Mouse (Mus musculus): ENCODE measurements at regions not wholly inside any gene's neighbourhood (a gene's known extent, or its start where the extent isn't known, plus 50 kb on each side); places are given as distances from the start of the nearest gene placed in this dataset.

- Histone ChIP-seq H3K36me3 (ENCODE audit: insufficient read depth) (no peaks in the 10 kb centered on the region), H3K4me1 (ENCODE audit: insufficient read depth) (no peaks in the 10 kb centered on the region), H3K27ac (ENCODE audit: low read depth, low read length) (no peak overlapping the region), H3K4me2 (ENCODE audit: low read depth) (no peak overlapping the region), H3K4me3 (ENCODE audit: low read depth, low read length) (no peak overlapping the region), H3K9me3 (ENCODE audit: low read length) (no peaks in the 10 kb centered on the region), H3K27me3 (ENCODE audit: insufficient read depth, low read length) (no peaks in the 10 kb centered on the region), H3K9ac (no peak overlapping the region)
- TF ChIP-seq CTCF (IDR thresholded peaks at IDR 0.05; ENCODE audit: low read depth), result no peak
- WGBS, result 47% methylated on average over 5 of the region's 5 CpGs
- DNase-seq (peak; percentile 23), ATAC-seq (peak; percentile 63)
These were observed 399.4 kb downstream of the Vps13c start for GRCm38 (mm10) chr9:68239551-68239950.

- no peak for ATAC-seq
- H3K4me3 ChIP-seq (ENCODE audit: low read depth, low read length), result no peak overlapping the region
- WGBS, result 86% methylated on average over 16 of the region's 16 CpGs
These were observed 403.6 kb upstream of the Rora start for GRCm38 (mm10) chr9:68250011-68250410.

GRCm38 (mm10) chr9:68254218-68254617 is 399.4 kb upstream of the Rora start:
- Histone ChIP-seq H3K27ac (ENCODE audit: low read depth, low read length) (no peak overlapping the region), H3K4me3 (ENCODE audit: low read depth, low read length) (no peak overlapping the region), H3K36me3 (ENCODE audit: insufficient read depth) (no peaks in the 10 kb centered on the region), H3K9me3 (ENCODE audit: low read length) (no peaks in the 10 kb centered on the region), H3K9ac (no peak overlapping the region), H3K27me3 (ENCODE audit: insufficient read depth, low read length) (no peaks in the 10 kb centered on the region), H3K4me1 (ENCODE audit: insufficient read depth) (no peaks in the 10 kb centered on the region), H3K4me2 (ENCODE audit: low read depth) (no peak overlapping the region)
- TF ChIP-seq CTCF (IDR thresholded peaks at IDR 0.05; ENCODE audit: low read depth), result peak; percentile 22; the same call in 1 of the 2 replicates
- WGBS, result 60% methylated on average over 3 of the region's 3 CpGs
- no peak for ATAC-seq
- DNase-seq, result no peak

More at GRCm38 (mm10) chr9:68250011-68250410, 403.6 kb upstream of the Rora start:
- no peaks in the 10 kb centered on the region for H3K4me1 ChIP-seq (ENCODE audit: insufficient read depth)
- no peak for DNase-seq
- no peaks in the 10 kb centered on the region for H3K36me3 ChIP-seq (ENCODE audit: insufficient read depth)
- TF ChIP-seq CTCF (IDR thresholded peaks at IDR 0.05; ENCODE audit: low read depth), result no peak
- no peaks in the 10 kb centered on the region for H3K9me3 ChIP-seq (ENCODE audit: low read length)
- no peak overlapping the region for H3K9ac ChIP-seq
- no peak overlapping the region for H3K4me2 ChIP-seq (ENCODE audit: low read depth)
- H3K27me3 ChIP-seq (ENCODE audit: insufficient read depth, low read length), result no peaks in the 10 kb centered on the region
- H3K27ac ChIP-seq (ENCODE audit: low read depth, low read length), result no peak overlapping the region

GRCm38 (mm10) chr9:68268551-68268950 is 385.0 kb upstream of the Rora start:
- Histone ChIP-seq H3K36me3 (ENCODE audit: insufficient read depth) (no peaks in the 10 kb centered on the region), H3K27ac (ENCODE audit: low read depth, low read length) (no peak overlapping the region)

GRCm38 (mm10) chr9:68302232-68302925 is 351.2 kb upstream of the Rora start:
- ATAC-seq, result no peak
- no peak overlapping the region for H3K4me3 ChIP-seq (ENCODE audit: low read depth, low read length)
- no peak for TF ChIP-seq CTCF (IDR thresholded peaks at IDR 0.05; ENCODE audit: low read depth)
- no peaks in the 10 kb centered on the region; the same call in 1 of the 2 replicates for H3K27me3 ChIP-seq (ENCODE audit: insufficient read depth, low read length)
- no peak overlapping the region for H3K9ac ChIP-seq
- no peak overlapping the region for H3K4me2 ChIP-seq (ENCODE audit: low read depth)
- no peaks in the 10 kb centered on the region for H3K4me1 ChIP-seq (ENCODE audit: insufficient read depth)
- H3K27ac ChIP-seq (ENCODE audit: low read depth, low read length), result no peak overlapping the region
- WGBS, result 80% methylated on average over 7 of the region's 7 CpGs
- H3K36me3 ChIP-seq (ENCODE audit: insufficient read depth), result no peaks in the 10 kb centered on the region
- no peak for DNase-seq
- H3K9me3 ChIP-seq (ENCODE audit: low read length), result no peaks in the 10 kb centered on the region

More at GRCm38 (mm10) chr9:68268551-68268950, 385.0 kb upstream of the Rora start:
- 49% methylated on average over 18 of the region's 18 CpGs for WGBS
- ATAC-seq (peak; percentile 27; the same call in 1 of the 2 replicates), DNase-seq (peak; percentile 29)
- no peaks in the 10 kb centered on the region for H3K9me3 ChIP-seq (ENCODE audit: low read length)
- no peaks in the 10 kb centered on the region for H3K27me3 ChIP-seq (ENCODE audit: insufficient read depth, low read length)
- peak overlapping the region; percentile 35 for H3K4me2 ChIP-seq (ENCODE audit: low read depth)
- no peak overlapping the region; the same call in 1 of the 2 replicates for H3K4me3 ChIP-seq (ENCODE audit: low read depth, low read length)
- TF ChIP-seq CTCF (IDR thresholded peaks at IDR 0.05; ENCODE audit: low read depth), result no peak
- H3K9ac ChIP-seq, result peak overlapping the region; percentile 22; the same call in 1 of the 2 replicates
- H3K4me1 ChIP-seq (ENCODE audit: insufficient read depth), result no peaks in the 10 kb centered on the region

- Histone ChIP-seq H3K9me3 (ENCODE audit: low read length) (no peaks in the 10 kb centered on the region), H3K4me2 (ENCODE audit: low read depth) (no peak overlapping the region), H3K9ac (no peak overlapping the region), H3K36me3 (ENCODE audit: insufficient read depth) (no peaks in the 10 kb centered on the region), H3K27me3 (ENCODE audit: insufficient read depth, low read length) (no peaks in the 10 kb centered on the region; the same call in 1 of the 2 replicates), H3K4me3 (ENCODE audit: low read depth, low read length) (no peak overlapping the region), H3K4me1 (ENCODE audit: insufficient read depth) (no peaks in the 10 kb centered on the region), H3K27ac (ENCODE audit: low read depth, low read length) (no peak overlapping the region)
- DNase-seq, result no peak
- 38% methylated on average over 3 of the region's 3 CpGs for WGBS
- no peak for TF ChIP-seq CTCF (IDR thresholded peaks at IDR 0.05; ENCODE audit: low read depth)
- no peak for ATAC-seq
These were observed 322.9 kb upstream of the Rora start for GRCm38 (mm10) chr9:68330721-68331120.

- Histone ChIP-seq H3K4me3 (ENCODE audit: low read depth, low read length) (no peak overlapping the region), H3K4me1 (ENCODE audit: insufficient read depth) (no peaks in the 10 kb centered on the region), H3K36me3 (ENCODE audit: insufficient read depth) (no peaks in the 10 kb centered on the region), H3K27ac (ENCODE audit: low read depth, low read length) (no peak overlapping the region), H3K9ac (no peak overlapping the region), H3K4me2 (ENCODE audit: low read depth) (no peak overlapping the region), H3K27me3 (ENCODE audit: insufficient read depth, low read length) (no peaks in the 10 kb centered on the region), H3K9me3 (ENCODE audit: low read length) (no peaks in the 10 kb centered on the region)
- 78% methylated on average over 3 of the region's 3 CpGs for WGBS
- TF ChIP-seq CTCF (IDR thresholded peaks at IDR 0.05; ENCODE audit: low read depth), result no peak
- DNase-seq (no peak), ATAC-seq (no peak)
These were observed 312.7 kb upstream of the Rora start for GRCm38 (mm10) chr9:68340921-68341320.

Measured in forebrain, postnatal 0 days (tissue).